27 mouse cellular contexts compared by ENCODE assay signal in the genomic region with DNA sequence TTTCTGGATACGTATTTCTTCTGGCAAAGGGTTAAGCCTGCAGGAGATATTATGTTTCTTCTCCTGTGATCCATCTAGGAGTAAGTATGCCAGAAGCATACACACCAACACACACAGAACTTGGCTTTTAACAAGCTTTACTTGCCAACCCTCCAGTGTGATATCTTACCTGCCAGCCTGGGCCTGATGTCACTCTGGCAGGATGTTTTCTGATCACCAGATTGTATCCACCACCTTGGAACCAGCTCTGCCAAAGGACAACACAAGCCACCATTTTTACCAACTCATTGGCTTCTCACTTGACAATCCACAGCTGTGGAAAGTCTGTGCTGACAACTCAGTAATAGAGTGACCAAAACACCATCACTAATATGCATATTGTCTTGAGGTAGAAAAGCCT.
A peak's percentile ranks its signal among the peaks of the same experiment; 100 is the strongest.
DNase-seq lines count a peak whose midpoint lies in the region; ATAC-seq and TF ChIP-seq lines count a peak whose summit lies in the region.
"Had no signal": no experiment of that assay in that cellular context is flagged by ENCODE, and none has a peak within 500 bp of the region (broad histone marks: within the 10 kb centered on the region; RNA-seq: fewer than 3 reads in every experiment).

No protein-coding gene starts in this region.

- H3K36me3 ChIP-seq in hindbrain, embryonic 16.5 days (ENCODE audit: control insufficient read depth, insufficient read depth, low read length), result no peaks in the 10 kb centered on the region
- no peaks in the 10 kb centered on the region for H3K36me3 ChIP-seq in hindbrain, embryonic 10.5 days
- no peaks in the 10 kb centered on the region for H3K36me3 ChIP-seq in midbrain, postnatal 0 days (ENCODE audit: insufficient read depth, low read length)
- H3K36me3 ChIP-seq in midbrain, embryonic 13.5 days, result no peaks in the 10 kb centered on the region
- H3K36me3 ChIP-seq: embryonic facial prominence, embryonic 13.5 days; embryonic facial prominence, embryonic 15.5 days; forebrain, embryonic 10.5 days; forebrain, embryonic 12.5 days; G1E had no signal

- no peak overlapping the region for H3K27ac ChIP-seq in hindbrain, embryonic 16.5 days (ENCODE audit: low read depth, low read length)
- H3K27ac ChIP-seq in hindbrain, embryonic 10.5 days, result no peak overlapping the region
- H3K27ac ChIP-seq in midbrain, postnatal 0 days (ENCODE audit: low read depth, low read length), result no peak overlapping the region
- H3K27ac ChIP-seq in midbrain, embryonic 13.5 days, result no peak overlapping the region
- H3K27ac ChIP-seq: embryonic facial prominence, embryonic 13.5 days; embryonic facial prominence, embryonic 15.5 days; forebrain, embryonic 10.5 days; forebrain, embryonic 12.5 days had no signal

- 0 out of 2 replicates have a peak, but pooled peaks have one; percentile 11 for ATAC-seq in hindbrain, embryonic 16.5 days
- no peak for ATAC-seq in midbrain, postnatal 0 days (ENCODE audit: low FRiP score)
- ATAC-seq in midbrain, embryonic 13.5 days, result no peak
- ATAC-seq: activated CD4-positive, CD25-positive, alpha-beta regulatory T cell, adult 4 months; CD4-positive, CD25-positive, alpha-beta regulatory T cell, adult 4 months; forebrain, embryonic 14.5 days; forebrain, embryonic 16.5 days; Patski had no signal

- no peaks in the 10 kb centered on the region for H3K27me3 ChIP-seq in hindbrain, embryonic 16.5 days (replicated peaks; ENCODE audit: control insufficient read depth, insufficient read depth, low read length)
- no peaks in the 10 kb centered on the region for H3K27me3 ChIP-seq in hindbrain, embryonic 10.5 days (ENCODE audit: insufficient read depth, poor library complexity, severe bottlenecking)
- H3K27me3 ChIP-seq in midbrain, postnatal 0 days (ENCODE audit: insufficient read depth, low read length), result no peaks in the 10 kb centered on the region
- H3K27me3 ChIP-seq in midbrain, embryonic 13.5 days, result no peaks in the 10 kb centered on the region
- H3K27me3 ChIP-seq: CH12.LX; embryonic facial prominence, embryonic 13.5 days; embryonic facial prominence, embryonic 15.5 days; forebrain, embryonic 12.5 days; Patski had no signal

- no peak for TF ChIP-seq CTCF in midbrain, postnatal 0 days (IDR thresholded peaks at IDR 0.05)

- no peak overlapping the region for H3K4me2 ChIP-seq in hindbrain, embryonic 16.5 days (ENCODE audit: low read length)
- no peak overlapping the region for H3K4me2 ChIP-seq in midbrain, postnatal 0 days (ENCODE audit: low read depth, low read length, poor library complexity, severe bottlenecking)
- H3K4me2 ChIP-seq in midbrain, embryonic 13.5 days (replicated peaks), result no peak overlapping the region
- H3K4me2 ChIP-seq: embryonic facial prominence, embryonic 13.5 days; embryonic facial prominence, embryonic 15.5 days; forebrain, embryonic 12.5 days had no signal

- H3K4me3 ChIP-seq in hindbrain, embryonic 16.5 days (ENCODE audit: low read length), result no peak overlapping the region
- no peak overlapping the region for H3K4me3 ChIP-seq in hindbrain, embryonic 10.5 days
- no peak overlapping the region for H3K4me3 ChIP-seq in midbrain, postnatal 0 days (ENCODE audit: low read depth, low read length)
- no peak overlapping the region for H3K4me3 ChIP-seq in midbrain, embryonic 13.5 days (replicated peaks)
- H3K4me3 ChIP-seq: embryonic facial prominence, embryonic 13.5 days; embryonic facial prominence, embryonic 15.5 days; erythroblast, embryonic 14.5 days; forebrain, embryonic 10.5 days; forebrain, embryonic 12.5 days had no signal

- DNase-seq in cerebellum, postnatal 10 days, result peak; percentile 49 to 56
- DNase-seq in cerebellum, postnatal 25 days, result no peak
- no peak for DNase-seq in hindbrain, embryonic 10.5 days (ENCODE audit: low spot score)
- DNase-seq in midbrain, postnatal 0 days (ENCODE audit: low spot score), result peak; percentile 18
- DNase-seq: adrenal gland, adult 8-10 months; adrenal gland, postnatal 14 days; adrenal gland, postnatal 36 days; B cell, adult 2 months; cerebellum, adult 11 months; cerebellum, adult 18-20 months; cerebellum, adult 8-10 months; cerebellum, postnatal 36 days; embryo, embryonic 11 days had no signal

- H3K4me1 ChIP-seq in hindbrain, embryonic 16.5 days (ENCODE audit: control insufficient read depth, insufficient read depth, low read depth, low read length), result no peaks in the 10 kb centered on the region
- H3K4me1 ChIP-seq in hindbrain, embryonic 10.5 days (replicated peaks), result no peaks in the 10 kb centered on the region
- no peaks in the 10 kb centered on the region for H3K4me1 ChIP-seq in midbrain, postnatal 0 days (ENCODE audit: insufficient read depth, low read length)
- H3K4me1 ChIP-seq in midbrain, embryonic 13.5 days (replicated peaks), result no peaks in the 10 kb centered on the region
- H3K4me1 ChIP-seq: embryonic facial prominence, embryonic 13.5 days; embryonic facial prominence, embryonic 15.5 days; forebrain, embryonic 10.5 days; forebrain, embryonic 12.5 days had no signal

- WGBS in hindbrain, embryonic 16.5 days, result 88% methylated on average over 1 of the region's 1 CpGs
- 94% methylated on average over 1 of the region's 1 CpGs for WGBS in hindbrain, embryonic 10.5 days
- 95% methylated on average over 1 of the region's 1 CpGs for WGBS in midbrain, postnatal 0 days
- 90% methylated on average over 1 of the region's 1 CpGs for WGBS in midbrain, embryonic 13.5 days

- H3K9me3 ChIP-seq in hindbrain, embryonic 16.5 days (ENCODE audit: control insufficient read depth, low read length), result no peaks in the 10 kb centered on the region
- 0 out of 2 replicates have a peak, but pooled peaks cover 4% of the 10 kb centered on the region for H3K9me3 ChIP-seq in hindbrain, embryonic 10.5 days
- no peaks in the 10 kb centered on the region for H3K9me3 ChIP-seq in midbrain, postnatal 0 days (ENCODE audit: low read length)
- no peaks in the 10 kb centered on the region for H3K9me3 ChIP-seq in midbrain, embryonic 13.5 days
- H3K9me3 ChIP-seq: embryonic facial prominence, embryonic 13.5 days; embryonic facial prominence, embryonic 15.5 days; forebrain, embryonic 12.5 days; G1E had no signal

- no peak overlapping the region for H3K9ac ChIP-seq in hindbrain, embryonic 16.5 days (ENCODE audit: low read depth, low read length)
- H3K9ac ChIP-seq in midbrain, postnatal 0 days (replicated peaks; ENCODE audit: low read length, poor library complexity, severe bottlenecking), result no peak overlapping the region
- no peak overlapping the region for H3K9ac ChIP-seq in midbrain, embryonic 13.5 days (replicated peaks)
- H3K9ac ChIP-seq: embryonic facial prominence, embryonic 13.5 days; embryonic facial prominence, embryonic 15.5 days; forebrain, embryonic 12.5 days had no signal

Comparison
In these comparisons a context has a peak if more than half of its experiments do, and no peak if none do; other contexts are left out.
1. DNase-seq: peak in cerebellum, postnatal 10 days (2 of 2) and midbrain, postnatal 0 days (single experiment); none in cerebellum, postnatal 25 days (0 of 2) and hindbrain, embryonic 10.5 days (single experiment).